Mouse (Mus musculus) lung, postnatal 0 days (tissue): ENCODE measurements at regions not wholly inside any gene's neighbourhood (a gene's known extent, or its start where the extent isn't known, plus 50 kb on each side); places are given as distances from the start of the nearest gene placed in this dataset. TPM values are rescaled to one million over a fixed set of nuclear protein-coding genes. Genes with fewer than 3 reads are reported as not detected.
A peak's percentile ranks its signal among the peaks of the same experiment; 100 is the strongest.

Experiments
- ATAC-seq: fragments of 200-750 bp; cut with Nextera tagmentation; 2 replicates; pipeline ENCODE4 v1.8.0; 2017; ENCODE audit warnings: moderate library complexity
- DNase-seq: peaks from one replicate; pipeline ENCODE4 v3.0.0-alpha.2; 2016; ENCODE audit warnings: low spot score
- H3K27ac ChIP-seq: fragments of 300-500 bp; sonication (generic); 2 replicates; pipeline ENCODE4 v1.5.1; 2014; ENCODE audit warnings: antibody characterized with exemption, mild to moderate bottlenecking, low read length, mixed read lengths
- H3K27me3 ChIP-seq: fragments of 300-500 bp; sonication (generic); replicated peaks from 2 replicates; pipeline ENCODE4 v1.6.1; 2014; ENCODE audit warnings: low read length, mixed read lengths; ENCODE audit not compliant: insufficient read depth
- H3K36me3 ChIP-seq: fragments of 300-500 bp; sonication (generic); 2 replicates; pipeline ENCODE4 v1.6.1; 2014; ENCODE audit warnings: low read length, mixed read lengths; ENCODE audit not compliant: insufficient read depth
- H3K4me1 ChIP-seq: fragments of 300-500 bp; sonication (generic); 2 replicates; pipeline ENCODE4 v1.6.1; 2014; ENCODE audit warnings: antibody characterized with exemption, low read depth, low read length, mixed read lengths; ENCODE audit not compliant: insufficient read depth
- H3K4me2 ChIP-seq: fragments of 300-500 bp; sonication (generic); replicated peaks from 2 replicates; pipeline ENCODE4 v1.6.1; 2014; ENCODE audit warnings: low read depth, mild to moderate bottlenecking, low read length, moderate library complexity, mixed read lengths
- H3K4me3 ChIP-seq: fragments of 300-500 bp; sonication (generic); 2 replicates; pipeline ENCODE4 v1.5.1; 2014; ENCODE audit warnings: low read depth, low read length
- H3K9ac ChIP-seq: fragments of 300-500 bp; sonication (generic); replicated peaks from 2 replicates; pipeline ENCODE4 v1.6.1; 2014; ENCODE audit warnings: low read depth, mild to moderate bottlenecking
- H3K9me3 ChIP-seq: fragments of 300-500 bp; sonication (generic); 2 replicates; pipeline ENCODE4 v1.6.1; 2016; ENCODE audit warnings: low read length, mixed read lengths
- CTCF ChIP-seq: IDR thresholded peaks from 2 replicates; pipeline ENCODE4 v1.5.1; 2016; ENCODE audit warnings: antibody characterized with exemption, mild to moderate bottlenecking
- EP300 ChIP-seq: IDR thresholded peaks from 2 replicates; pipeline ENCODE4 v1.6.1; 2016; ENCODE audit warnings: antibody characterized with exemption, mild to moderate bottlenecking, control low read depth
- WGBS: fragments of 180-500 bp; shearing (Covaris S2); extraction: QIAGEN DNeasy Blood & Tissue Kit; methylation state at CpG from one replicate; pipeline ENCODE4 v1.1.7; 2014; 5-methylcytosine and 5-hydroxymethylcytosine counted together
- microRNA counts: library from miRNA; unstranded; fragments of <30 nt; microRNA quantifications from one replicate; lab custom pipeline; 2015
- microRNA-seq: library from miRNA; unstranded; fragments of <30 nt; microRNA quantifications from one replicate; pipeline ENCODE4, GENCODE M21; 2016

GRCm38 (mm10) chrX:19112753-19113152, 368.4 kb downstream of the Tex13c3 start:
- ATAC-seq (no peak), DNase-seq (no peak)
- Histone ChIP-seq H3K36me3 (no peaks in the 10 kb centered on the region), H3K9ac (no peak overlapping the region), H3K4me3 (no peak overlapping the region), H3K27ac (no peak overlapping the region), H3K9me3 (no peaks in the 10 kb centered on the region), H3K27me3 (no peaks in the 10 kb centered on the region), H3K4me1 (no peaks in the 10 kb centered on the region), H3K4me2 (no peak overlapping the region)
- TF ChIP-seq EP300 (no peak), CTCF (no peak)
- WGBS, result 74% methylated on average over 7 of the region's 7 CpGs

GRCm38 (mm10) chrX:19102911-19103310, 378.2 kb downstream of the Tex13c3 start:
- ATAC-seq (no peak), DNase-seq (no peak)
- 49% methylated on average over 2 of the region's 2 CpGs for WGBS
- no peaks in the 10 kb centered on the region for H3K9me3 ChIP-seq
- no peaks in the 10 kb centered on the region for H3K4me1 ChIP-seq
- no peaks in the 10 kb centered on the region for H3K36me3 ChIP-seq
- no peak overlapping the region for H3K27ac ChIP-seq
- H3K9ac ChIP-seq, result no peak overlapping the region
- no peak for TF ChIP-seq EP300
- TF ChIP-seq CTCF, result no peak
- no peak overlapping the region for H3K4me2 ChIP-seq
- no peaks in the 10 kb centered on the region for H3K27me3 ChIP-seq
- no peak overlapping the region for H3K4me3 ChIP-seq

- Histone ChIP-seq H3K4me3 (no peak overlapping the region), H3K4me2 (no peak overlapping the region), H3K9me3 (no peaks in the 10 kb centered on the region), H3K9ac (no peak overlapping the region), H3K27me3 (no peaks in the 10 kb centered on the region), H3K4me1 (no peaks in the 10 kb centered on the region), H3K27ac (no peak overlapping the region), H3K36me3 (no peaks in the 10 kb centered on the region)
- peak; percentile 78 for TF ChIP-seq EP300
- TF ChIP-seq CTCF, result no peak
- ATAC-seq (peak; percentile 90), DNase-seq (peak; percentile 55)
Observed at GRCm38 (mm10) chrX:19095960-19096359, 385.2 kb downstream of the Tex13c3 start.

- H3K27ac ChIP-seq, result no peak overlapping the region
- no peaks in the 10 kb centered on the region for H3K36me3 ChIP-seq
- DNase-seq (no peak), ATAC-seq (no peak)
- 92% methylated on average over 1 of the region's 1 CpGs for WGBS
- TF ChIP-seq CTCF, result no peak
- no peak overlapping the region for H3K9ac ChIP-seq
- no peak overlapping the region for H3K4me2 ChIP-seq
- H3K27me3 ChIP-seq, result no peaks in the 10 kb centered on the region
- no peak overlapping the region for H3K4me3 ChIP-seq
- H3K9me3 ChIP-seq, result no peaks in the 10 kb centered on the region
- no peaks in the 10 kb centered on the region for H3K4me1 ChIP-seq
Observed at GRCm38 (mm10) chrX:19084435-19084834, 396.7 kb downstream of the Tex13c3 start.

- Histone ChIP-seq H3K4me2 (no peak overlapping the region), H3K27me3 (no peaks in the 10 kb centered on the region), H3K36me3 (no peaks in the 10 kb centered on the region), H3K27ac (no peak overlapping the region), H3K9ac (no peak overlapping the region), H3K4me3 (no peak overlapping the region), H3K9me3 (no peaks in the 10 kb centered on the region), H3K4me1 (no peaks in the 10 kb centered on the region)
- WGBS, result 51% methylated on average over 2 of the region's 2 CpGs
- peak; percentile 43; the same call in 1 of the 2 replicates for TF ChIP-seq EP300
- no peak for TF ChIP-seq CTCF
- DNase-seq, result peak; percentile 7
- ATAC-seq, result peak; percentile 56
Observed at GRCm38 (mm10) chrX:19080021-19080420, 401.1 kb downstream of the Tex13c3 start.

MicroRNA genes in the stretch of these regions (microRNA counts, 519-probe panel; counts per million panel counts)
- 3,627 counts per million, percentile 25 among the panel's probes with 10 or more counts for microRNA mmu-miR-221 (lab: Ali Mortazavi, UCI)
- microRNA mmu-miR-222 (lab: Ali Mortazavi, UCI), result not detected

Small RNA genes lying in the stretch of these regions (microRNA-seq; reads per million reads assigned to microRNA genes)
- gene Mir221 (595 reads per million, percentile 69 among the genes with 10 or more reads in this experiment), gene Mir222 (317 reads per million, percentile 62 among the genes with 10 or more reads in this experiment)
